Mouse (Mus musculus) lung, adult 2 months (tissue): ENCODE measurements around the gene Pik3r6.

Experiments used
- CTCF ChIP-seq: fragments of 200-500 bp; IDR thresholded peaks from 2 replicates; pipeline ENCODE4 v1.5.1; 2011; ENCODE audit warnings: mild to moderate bottlenecking, low read length, control low read depth; ENCODE audit not compliant: insufficient read depth
- POLR2A ChIP-seq: fragments of 200-500 bp; IDR thresholded peaks from 2 replicates; pipeline ENCODE4 v1.6.1; 2011; ENCODE audit warnings: low read depth, mild to moderate bottlenecking, control low read depth, low read length, borderline replicate concordance; ENCODE audit errors: extremely low read depth

- TF ChIP-seq POLR2A (no peak), CTCF (no peak)
Measured at GRCm38 (mm10) chr11:68539621-68540020, 36.8 kb downstream of the Pik3r6 start.
